12 mouse cellular contexts compared by ENCODE assay signal in genomic region chr11:118234929-118235328, GRCm38 (mm10). TPM values are rescaled to one million over a fixed set of nuclear protein-coding genes. Genes with fewer than 3 reads are reported as not detected.
DNase-seq lines count a peak whose midpoint lies in the region; ATAC-seq and TF ChIP-seq lines count a peak whose summit lies in the region.
"Had no signal": no experiment of that assay in that cellular context is flagged by ENCODE, and none has a peak within 500 bp of the region (broad histone marks: within the 10 kb centered on the region; RNA-seq: fewer than 3 reads in every experiment).

No protein-coding gene starts in this region.

- H3K27me3 ChIP-seq in heart, embryonic 14.5 days (ENCODE audit: control insufficient read depth, insufficient read depth, low read length) = no peaks in the 10 kb centered on the region
- no peaks in the 10 kb centered on the region for H3K27me3 ChIP-seq in limb, embryonic 12.5 days
- no peaks in the 10 kb centered on the region for H3K27me3 ChIP-seq in limb, embryonic 10.5 days (ENCODE audit: low read depth, poor library complexity, severe bottlenecking)
- H3K27me3 ChIP-seq in embryonic facial prominence, embryonic 10.5 days (replicated peaks; ENCODE audit: low read depth, poor library complexity, severe bottlenecking) = no peaks in the 10 kb centered on the region
- no peaks in the 10 kb centered on the region for H3K27me3 ChIP-seq in liver, postnatal 0 days (ENCODE audit: insufficient read depth, low read length)

- no peak overlapping the region for H3K4me3 ChIP-seq in heart, embryonic 14.5 days (ENCODE audit: control insufficient read depth in 1 of 2, insufficient read depth in 1 of 2, low read depth in 1 of 2, low read length in 2 of 2)
- no peak overlapping the region for H3K4me3 ChIP-seq in limb, embryonic 12.5 days (replicated peaks)
- H3K4me3 ChIP-seq in limb, embryonic 10.5 days = no peak overlapping the region
- H3K4me3 ChIP-seq in embryonic facial prominence, embryonic 10.5 days = no peak overlapping the region
- H3K4me3 ChIP-seq in liver, postnatal 0 days (ENCODE audit: low read depth, low read length) = no peak overlapping the region
- H3K4me3 ChIP-seq: myocyte had no signal

- TF ChIP-seq EP300 in liver, postnatal 0 days (IDR thresholded peaks at IDR 0.05; ENCODE audit: low read depth) = no peak

- peaks cover 19 to 50% of the 10 kb centered on the region in 2 experiments; a peak in 3 of 4 replicates for H3K4me1 ChIP-seq in heart, embryonic 14.5 days (ENCODE audit: control insufficient read depth in 2 of 2, insufficient read depth in 2 of 2, low read length in 2 of 2)
- peaks cover 68% of the 10 kb centered on the region for H3K4me1 ChIP-seq in limb, embryonic 12.5 days (replicated peaks)
- peaks cover 51% of the 10 kb centered on the region for H3K4me1 ChIP-seq in limb, embryonic 10.5 days
- peaks cover 66% of the 10 kb centered on the region for H3K4me1 ChIP-seq in embryonic facial prominence, embryonic 10.5 days
- H3K4me1 ChIP-seq in liver, postnatal 0 days (ENCODE audit: insufficient read depth) = peaks cover 57% of the 10 kb centered on the region

- 55% methylated on average over 7 of the region's 7 CpGs for WGBS in heart, embryonic 14.5 days
- WGBS in limb, embryonic 12.5 days = 79% methylated on average over 7 of the region's 7 CpGs
- 81% methylated on average over 7 of the region's 7 CpGs for WGBS in limb, embryonic 10.5 days
- 78% methylated on average over 7 of the region's 7 CpGs for WGBS in embryonic facial prominence, embryonic 10.5 days
- 71% methylated on average over 7 of the region's 7 CpGs for WGBS in liver, postnatal 0 days (ENCODE audit: insufficient replicate concordance)

- no peak for ATAC-seq in heart, embryonic 14.5 days (ENCODE audit: insufficient number of reproducible peaks, insufficient read depth, low FRiP score, low read depth)
- ATAC-seq in limb, embryonic 12.5 days (ENCODE audit: insufficient number of reproducible peaks, insufficient read depth, low FRiP score, low TSS enrichment, low read depth) = no peak
- ATAC-seq in liver, postnatal 0 days = 0 out of 2 replicates have a peak, but pooled peaks have one; percentile 24

- no peaks in the 10 kb centered on the region for H3K36me3 ChIP-seq in heart, embryonic 14.5 days (ENCODE audit: control insufficient read depth, insufficient read depth, low read length)
- H3K36me3 ChIP-seq in limb, embryonic 12.5 days = no peaks in the 10 kb centered on the region
- no peaks in the 10 kb centered on the region for H3K36me3 ChIP-seq in limb, embryonic 10.5 days
- H3K36me3 ChIP-seq in embryonic facial prominence, embryonic 10.5 days (replicated peaks) = no peaks in the 10 kb centered on the region
- H3K36me3 ChIP-seq in liver, postnatal 0 days (replicated peaks; ENCODE audit: insufficient read depth, low read length) = no peaks in the 10 kb centered on the region

- TF ChIP-seq CTCF in liver, postnatal 0 days (IDR thresholded peaks at IDR 0.05; ENCODE audit: low read depth) = no peak

- DNase-seq in heart, adult 9 months (ENCODE audit: low spot score in 2 of 2) = no peak
- DNase-seq in limb, embryonic 10.5 days (ENCODE audit: low spot score) = no peak
- DNase-seq in embryonic facial prominence, embryonic 10.5 days (ENCODE audit: low spot score) = no peak
- no peak for DNase-seq in liver, postnatal 0 days
- no peak for DNase-seq in thymus, postnatal 4 days
- DNase-seq in frontal cortex, adult 2 months (ENCODE audit: extremely low spot score in 1 of 2, low spot score in 1 of 2) = no peak
- DNase-seq: adrenal gland, postnatal 10 days; left cerebral cortex, postnatal 4 days; right cerebral cortex, postnatal 4 days had no signal

- no peaks in the 10 kb centered on the region for H3K9me3 ChIP-seq in heart, embryonic 14.5 days (ENCODE audit: control insufficient read depth, low read length)
- no peaks in the 10 kb centered on the region for H3K9me3 ChIP-seq in limb, embryonic 12.5 days
- H3K9me3 ChIP-seq in limb, embryonic 10.5 days (replicated peaks) = no peaks in the 10 kb centered on the region
- H3K9me3 ChIP-seq in embryonic facial prominence, embryonic 10.5 days = no peaks in the 10 kb centered on the region
- no peaks in the 10 kb centered on the region for H3K9me3 ChIP-seq in liver, postnatal 0 days (ENCODE audit: low read length)

- no peak overlapping the region for H3K4me2 ChIP-seq in heart, embryonic 14.5 days (ENCODE audit: low read length)
- no peak overlapping the region for H3K4me2 ChIP-seq in limb, embryonic 12.5 days
- no peak overlapping the region for H3K4me2 ChIP-seq in liver, postnatal 0 days (ENCODE audit: low read depth, low read length)

- no peak overlapping the region for H3K9ac ChIP-seq in heart, embryonic 14.5 days (ENCODE audit: low read length)
- no peak overlapping the region for H3K9ac ChIP-seq in limb, embryonic 12.5 days (replicated peaks)
- H3K9ac ChIP-seq in liver, postnatal 0 days (replicated peaks) = no peak overlapping the region

- H3K27ac ChIP-seq in heart, embryonic 14.5 days (replicated peaks in 1 of 2; ENCODE audit: control insufficient read depth in 1 of 2, insufficient read depth in 1 of 2, low read depth in 2 of 2, low read length in 2 of 2) = peak overlapping the region; percentile 44 to 61
- H3K27ac ChIP-seq in limb, embryonic 12.5 days = peak overlapping the region; percentile 45; the same call in 1 of the 2 replicates
- no peak overlapping the region for H3K27ac ChIP-seq in limb, embryonic 10.5 days
- peak overlapping the region; percentile 35; the same call in 1 of the 2 replicates for H3K27ac ChIP-seq in embryonic facial prominence, embryonic 10.5 days (replicated peaks)
- peak overlapping the region; percentile 64 for H3K27ac ChIP-seq in liver, postnatal 0 days (ENCODE audit: low read depth)

RNA-seq across cellular contexts. Expression of gene Cyth1, which starts 13.5 kb away (rescaled TPM):
- polyA plus RNA-seq in heart, embryonic 14.5 days (2014; fragmentation: Nextera tagmentation; extraction: Ambion mirVana) = 12.7 and 15.9 TPM in 2 replicates
- polyA plus RNA-seq in limb, embryonic 12.5 days (2016; fragmentation: Nextera tagmentation; extraction: Ambion mirVana) = 24.5 and 26.3 TPM in 2 replicates
- polyA plus RNA-seq in limb, embryonic 10.5 days (2016; fragmentation: Nextera tagmentation; extraction: Ambion mirVana) = 17.9 and 22.6 TPM in 2 replicates
- 15.5 and 15.8 TPM in 2 replicates for polyA plus RNA-seq in embryonic facial prominence, embryonic 10.5 days (2016; fragmentation: Nextera tagmentation; extraction: Ambion mirVana)
- 7.0 and 7.9 TPM in 2 replicates for polyA plus RNA-seq in liver, postnatal 0 days (2015; fragmentation: Nextera tagmentation; extraction: Ambion mirVana)
- 70.4 and 90.1 TPM in 2 replicates for polyA plus RNA-seq in frontal cortex, adult 2 months (2012; rRNA removed)

RNA-seq across cellular contexts. Expression of gene Usp36, which starts 55.1 kb away (rescaled TPM):
- 9.1 and 11.5 TPM in 2 replicates for polyA plus RNA-seq in heart, embryonic 14.5 days (2014; fragmentation: Nextera tagmentation; extraction: Ambion mirVana)
- 20.1 and 21.3 TPM in 2 replicates for polyA plus RNA-seq in limb, embryonic 12.5 days (2016; fragmentation: Nextera tagmentation; extraction: Ambion mirVana)
- 25.6 and 27.4 TPM in 2 replicates for polyA plus RNA-seq in limb, embryonic 10.5 days (2016; fragmentation: Nextera tagmentation; extraction: Ambion mirVana)
- 24.1 and 24.2 TPM in 2 replicates for polyA plus RNA-seq in embryonic facial prominence, embryonic 10.5 days (2016; fragmentation: Nextera tagmentation; extraction: Ambion mirVana)
- polyA plus RNA-seq in liver, postnatal 0 days (2015; fragmentation: Nextera tagmentation; extraction: Ambion mirVana) = 3.2 and 3.8 TPM in 2 replicates
- 27.7 and 28.4 TPM in 2 replicates for polyA plus RNA-seq in frontal cortex, adult 2 months (2012; rRNA removed)
